Mouse (Mus musculus) regulatory T cell (primary cell): ENCODE data around the gene Nagk.
"Not testable (repeated sequence)": the region's sequence is repeated elsewhere in the genome, so short reads cannot be mapped to it uniquely, and the experiment has no call there.

Experiments used
- in situ Hi-C: fragments of 300-600 bp; cut with MboI, MseI; formaldehyde crosslinking; loops from one replicate; pipeline ENCODE4 v1.15.1; 2025; ENCODE audit warnings: high pct_unique_total_duplicates

The Nagk gene

GRCm38 (mm10) chr6:83794760-83795296 lies at the start of gene Nagk:
TSS of gene Nagk (plus strand) at chr6:83794982.
- in situ Hi-C loops = no loop called here

GRCm38 (mm10) chr6:83745466-83745865 lies 49.3 kb upstream of the Nagk start:
- in situ Hi-C loops = no loop called here

DNA sequence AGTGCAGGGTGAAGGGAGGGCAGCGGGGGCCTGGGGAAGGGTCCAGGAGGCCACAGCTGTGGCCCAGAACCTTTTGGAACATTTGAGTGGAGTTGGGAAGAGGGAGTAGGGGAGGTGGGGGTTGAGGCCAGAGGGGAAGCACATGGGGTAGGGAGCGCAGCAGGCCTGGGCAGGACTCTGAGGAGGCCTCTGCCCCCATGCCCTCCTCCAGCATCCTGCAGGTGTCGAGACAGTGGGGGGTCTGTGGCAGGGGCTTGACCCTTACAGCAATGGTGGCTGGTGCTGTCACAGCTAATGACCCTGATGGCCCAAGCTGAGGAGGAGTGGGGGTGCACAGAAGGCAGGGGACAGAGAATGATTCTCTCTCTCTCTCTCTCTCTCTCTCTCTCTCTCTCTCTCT lies 45.5 kb upstream of the Nagk start:
- in situ Hi-C loops = no loop called here

DNA sequence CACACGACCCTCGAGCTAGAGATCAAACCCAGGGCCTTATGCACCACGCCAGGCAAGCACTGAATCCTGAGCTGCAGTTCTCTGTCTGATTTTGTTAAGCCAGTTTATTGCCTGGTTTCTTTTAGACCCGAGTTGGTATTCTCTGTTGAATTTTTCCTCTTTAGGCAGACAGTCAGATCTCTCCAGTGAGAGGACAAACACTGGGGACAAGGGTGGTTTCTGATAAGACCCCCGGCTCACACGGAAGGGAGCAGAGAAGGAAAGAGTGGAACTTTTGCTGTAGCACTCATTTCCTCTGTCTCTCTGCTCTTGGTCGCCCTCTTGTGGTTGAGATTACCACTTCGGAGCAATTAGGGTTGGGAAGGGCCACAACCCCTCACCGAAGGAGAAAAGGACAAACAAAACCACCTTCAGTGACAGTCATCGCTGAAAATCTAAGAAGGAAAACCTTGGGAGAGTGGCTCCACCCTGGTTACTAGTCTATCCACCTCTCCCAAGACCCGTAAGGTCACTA lies 44.6 kb upstream of the Nagk start:
- in situ Hi-C loops = no loop called here

DNA sequence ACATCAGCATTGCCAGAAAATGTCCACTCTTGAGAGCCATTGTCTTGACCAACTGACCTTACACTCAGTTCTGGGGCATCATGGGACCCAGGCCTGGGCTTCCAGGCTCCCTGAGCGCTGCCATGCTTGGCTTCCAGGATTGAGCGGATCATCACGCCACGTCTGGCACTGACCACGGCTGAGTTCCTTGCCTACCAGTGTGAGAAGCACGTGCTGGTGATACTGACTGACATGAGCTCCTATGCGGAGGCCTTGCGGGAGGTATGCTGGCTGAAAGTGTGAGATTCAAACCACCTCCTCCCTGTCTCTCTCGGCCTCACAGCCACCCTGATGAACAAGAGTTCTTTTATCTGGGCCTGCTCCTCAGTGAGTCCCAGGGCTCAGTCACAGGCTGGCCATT lies 38.7 kb upstream of the Nagk start:
- in situ Hi-C loops = no loop called here

- in situ Hi-C loops = no loop called here
Measured at GRCm38 (mm10) chr6:83762344-83762743, 32.4 kb upstream of the Nagk start, which contains the start of gene Ankrd53. TSS of gene Ankrd53 (plus strand) at chr6:83762644.

- in situ Hi-C loops = no loop called here
Measured at GRCm38 (mm10) chr6:83762880-83763431, 31.8 kb upstream of the Nagk start.

DNA sequence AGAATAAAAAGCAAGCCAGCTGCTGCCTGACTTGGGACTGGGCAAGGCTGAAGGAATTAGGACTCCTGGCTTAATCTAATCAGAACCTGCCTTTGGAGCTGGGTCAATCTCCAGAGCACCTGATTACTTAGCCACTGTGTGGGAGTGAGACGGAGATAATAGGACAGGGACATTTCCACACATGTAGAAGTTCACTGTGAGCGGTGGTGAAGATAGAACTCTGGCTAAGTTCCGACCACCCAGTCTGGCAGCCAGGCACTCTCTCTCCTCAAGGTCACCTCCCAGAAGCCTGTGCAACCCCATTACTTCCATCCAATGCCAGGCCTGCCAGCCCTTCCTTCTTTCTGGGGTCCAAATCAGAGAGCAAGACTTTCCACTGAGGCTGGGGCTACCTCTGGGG lies 27.8 kb upstream of the Nagk start:
- in situ Hi-C loops = no loop called here

DNA sequence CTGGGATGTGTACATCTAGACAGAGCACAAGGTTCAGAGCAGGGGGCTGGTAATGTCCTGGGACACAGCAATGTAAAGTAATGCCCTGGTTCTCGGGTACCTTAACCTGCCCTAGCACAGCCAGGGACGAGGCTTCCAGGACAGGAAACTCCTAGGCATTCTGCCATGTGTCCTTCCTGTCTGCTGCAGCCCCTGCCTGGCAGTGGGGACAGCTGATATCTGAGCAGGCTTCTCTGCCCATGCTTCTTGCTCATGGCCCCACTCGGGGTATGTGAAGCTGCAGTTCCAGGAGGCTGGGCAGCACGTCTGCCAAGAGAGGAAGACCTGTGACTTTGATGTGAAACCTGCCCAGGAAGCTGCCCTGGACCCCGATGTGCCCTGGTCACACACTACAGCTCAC lies 26.3 kb upstream of the Nagk start:
- in situ Hi-C loops = no loop called here

- in situ Hi-C loops = no loop called here
Measured at GRCm38 (mm10) chr6:83774126-83774525, 20.7 kb upstream of the Nagk start.

GRCm38 (mm10) chr6:83774781-83775563 lies 19.8 kb upstream of the Nagk start:
- in situ Hi-C loops = no loop called here

DNA sequence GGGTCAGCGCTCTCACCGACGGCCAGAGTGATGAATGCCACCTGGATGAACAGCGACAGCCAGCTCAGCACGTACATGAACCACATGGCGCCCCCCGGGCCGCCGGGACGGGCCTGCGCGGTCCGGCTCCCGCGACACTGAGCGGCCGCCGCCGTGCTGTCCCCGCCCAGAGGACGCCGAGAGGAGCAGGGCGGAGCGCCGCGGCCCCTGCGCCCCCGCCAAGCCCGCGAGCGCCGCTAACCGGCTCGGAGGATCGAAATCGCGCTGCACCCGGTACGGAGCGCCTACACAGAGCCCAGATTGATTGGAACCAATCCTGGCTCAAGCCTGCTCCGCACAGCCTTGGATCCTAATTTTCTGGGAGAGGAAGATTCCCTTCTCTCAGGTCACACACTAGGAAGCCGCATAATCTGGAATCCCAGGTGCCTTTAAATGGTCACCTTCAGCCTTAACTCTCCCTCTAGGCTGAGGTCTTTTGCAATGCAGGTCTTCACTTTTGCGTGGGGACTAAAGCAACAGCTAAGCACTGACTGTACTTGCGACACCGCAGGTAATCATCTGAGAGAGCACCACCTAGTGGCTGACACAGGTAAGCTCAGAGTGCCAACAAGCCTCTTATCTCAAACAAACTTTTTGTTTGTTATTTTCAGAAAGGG lies 19.0 kb upstream of the Nagk start, which contains the start of gene Tex261:
TSS of gene Tex261 (minus strand) at position 176 of the 656 bp plus-strand sequence.
- in situ Hi-C loops = no loop called here

GRCm38 (mm10) chr6:83778306-83778705 lies 16.5 kb upstream of the Nagk start:
- in situ Hi-C loops = no loop called here

DNA sequence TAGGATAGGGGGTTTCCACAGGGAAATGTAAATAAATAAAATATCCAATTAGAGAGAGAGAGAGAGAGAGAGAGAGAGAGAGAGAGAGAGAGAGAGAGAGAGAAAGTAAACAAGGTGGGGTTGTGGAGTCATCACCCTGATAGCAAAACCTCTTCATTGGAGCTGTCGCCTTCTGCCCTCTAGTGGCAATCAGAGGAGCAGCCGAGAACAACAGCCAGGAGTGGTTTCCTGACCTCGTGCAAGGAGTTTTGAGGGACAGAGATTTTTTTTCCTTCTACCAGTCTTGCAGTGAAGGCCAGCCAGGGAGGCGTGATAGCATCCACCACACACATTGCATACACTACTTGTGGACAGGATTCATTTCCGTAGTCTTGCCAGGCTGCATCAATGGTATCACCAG lies 15.8 kb upstream of the Nagk start:
- in situ Hi-C loops = no loop called here

DNA sequence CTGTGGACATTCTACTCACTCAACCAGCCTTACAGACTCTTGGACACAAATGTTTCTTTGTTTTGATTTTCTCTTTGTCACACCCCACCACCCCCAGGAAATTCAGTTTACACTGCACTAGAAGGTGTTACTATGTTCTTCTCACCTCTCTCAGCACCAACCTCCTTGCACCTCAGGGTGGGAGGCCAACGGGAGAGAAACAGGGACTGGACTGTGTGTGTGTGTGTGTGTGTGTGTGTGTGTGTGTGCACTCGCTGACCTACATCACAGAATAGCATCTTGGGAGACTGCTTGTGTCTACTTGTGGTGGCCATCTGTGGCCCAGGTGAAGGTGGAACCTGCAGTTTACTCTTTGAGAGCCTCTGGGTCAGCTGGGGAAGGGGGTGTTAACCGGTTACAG lies 8.4 kb upstream of the Nagk start:
- in situ Hi-C loops = no loop called here

- in situ Hi-C loops = no loop called here
Measured at GRCm38 (mm10) chr6:83788554-83788953, 6.2 kb upstream of the Nagk start.

DNA sequence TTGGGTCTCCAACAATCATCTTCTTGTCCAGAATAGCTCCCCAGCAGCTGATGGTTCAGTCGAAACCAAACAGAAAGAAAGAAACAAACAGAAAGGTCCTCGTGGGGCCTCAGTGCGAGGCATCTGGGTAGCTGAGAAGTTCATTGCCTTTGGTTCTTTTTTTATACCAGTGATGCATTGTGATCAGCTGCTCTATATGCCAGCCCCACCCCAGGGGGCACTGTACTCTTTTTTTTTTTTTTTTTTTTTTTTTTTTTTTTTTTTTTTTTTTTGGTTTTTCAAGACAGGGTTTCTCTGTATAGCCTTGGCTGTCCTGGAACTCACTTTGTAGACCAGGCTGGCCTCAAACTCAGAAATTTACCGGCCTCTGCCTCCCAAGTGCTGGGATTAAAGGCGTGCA lies 4.2 kb upstream of the Nagk start:
- in situ Hi-C loops = not testable (repeated sequence)

- in situ Hi-C loops = no loop called here
Measured at GRCm38 (mm10) chr6:83791251-83791890, 3.4 kb upstream of the Nagk start.

DNA sequence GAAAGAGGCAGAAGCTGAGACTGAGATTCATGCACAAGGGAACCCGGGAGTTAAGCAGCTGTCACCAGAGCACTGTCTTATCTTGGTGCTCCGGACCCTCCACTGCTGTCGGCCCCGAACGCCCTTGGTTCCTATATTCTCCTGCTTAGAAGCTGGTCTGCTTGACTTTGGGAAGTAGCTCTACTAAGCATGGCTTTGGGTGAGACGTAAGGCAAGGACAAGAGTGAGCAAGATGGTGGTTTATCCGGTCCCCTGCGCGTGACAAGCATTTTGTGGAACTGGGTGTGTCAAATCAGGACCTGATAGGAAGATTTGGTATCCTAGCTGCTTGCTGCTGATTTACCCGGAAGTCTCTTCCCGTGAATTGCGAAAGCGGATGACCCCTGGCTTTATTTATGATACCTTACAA lies 714 bp downstream of the Nagk start:
- in situ Hi-C loops = no loop called here

- in situ Hi-C loops = no loop called here
Measured at GRCm38 (mm10) chr6:83796686-83797085, 1.9 kb downstream of the Nagk start.

GRCm38 (mm10) chr6:83802033-83802432 lies 7.3 kb downstream of the Nagk start:
- in situ Hi-C loops = no loop called here

DNA sequence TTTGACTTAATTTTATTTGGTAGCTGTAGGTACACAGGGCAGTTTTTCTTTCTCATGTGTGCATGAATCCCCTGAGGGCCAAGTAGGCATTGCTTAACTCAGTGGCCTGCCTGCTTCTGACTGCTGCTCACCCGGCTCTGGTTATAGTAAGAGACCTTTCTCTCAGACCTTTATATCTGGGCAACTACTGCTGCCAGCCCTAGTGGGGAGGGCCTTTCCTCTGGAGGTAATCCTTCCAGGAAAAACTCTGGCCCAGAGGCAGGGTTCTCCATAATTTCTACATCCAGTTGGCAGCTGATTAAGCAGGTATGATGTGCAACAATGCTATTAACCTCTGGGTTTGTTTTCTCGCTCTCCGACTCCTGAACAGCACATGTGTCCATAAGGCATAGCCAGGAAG lies 8.1 kb downstream of the Nagk start:
- in situ Hi-C loops = no loop called here
